Mouse (Mus musculus): Measurements from ENCODE around the gene Boc.

Gene Boc

GRCm38 (mm10) chr16:44558471-44559329, at the start of gene Boc:
Boc (minus strand) TSS chr16:44558897.
- DNase-seq (ENCODE audit: low read depth, low spot score), result no peak

DNA sequence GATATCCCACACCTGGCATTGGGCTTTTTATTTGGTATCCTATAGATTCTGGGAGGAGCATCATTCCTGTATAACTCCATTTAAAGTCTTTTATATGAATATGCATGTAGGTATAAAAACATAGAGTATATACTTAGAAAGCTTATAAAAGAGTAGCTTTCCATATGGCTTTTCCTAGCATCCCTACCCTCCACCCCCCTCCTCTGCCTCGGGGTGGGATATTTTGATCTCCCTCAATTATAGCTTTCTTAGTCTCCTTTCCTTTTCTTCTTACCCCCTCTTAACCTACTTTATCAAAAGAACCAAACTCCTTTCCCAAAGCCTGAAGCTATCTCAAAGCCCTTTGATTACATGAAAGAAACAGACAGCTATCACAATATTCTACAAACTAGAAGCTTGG, 47.9 kb upstream of the Boc start:
- no peak for DNase-seq (ENCODE audit: low read depth, low spot score)

DNA sequence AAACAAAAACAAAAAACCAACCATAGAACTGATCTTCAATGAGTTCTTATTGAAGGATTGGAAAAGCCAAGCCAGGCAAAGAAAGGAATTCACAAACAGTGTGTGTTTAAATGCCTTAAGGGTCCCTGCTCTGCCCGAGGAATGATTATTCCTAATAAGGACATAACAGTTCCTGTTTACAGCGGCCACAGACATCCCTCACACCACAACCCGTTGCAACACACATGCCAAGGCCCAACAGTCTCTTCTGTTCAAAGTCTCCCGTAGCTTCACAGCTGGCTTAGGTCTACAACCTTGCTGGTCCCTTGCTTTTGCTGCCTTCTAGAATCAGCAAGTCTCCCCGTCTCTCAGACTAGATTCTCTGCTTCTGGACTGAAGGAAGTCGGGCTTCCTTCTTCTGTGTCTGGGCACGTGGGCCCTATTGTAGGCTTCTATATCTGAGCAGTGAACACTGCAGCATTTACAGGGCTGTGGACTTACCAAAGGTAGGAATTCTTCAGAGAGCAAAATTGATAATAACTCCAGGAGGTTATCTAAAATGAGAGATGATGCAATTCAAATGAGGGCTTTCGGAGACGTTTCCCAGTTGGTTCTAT, 45.4 kb upstream of the Boc start:
- DNase-seq (ENCODE audit: low read depth, low spot score), result no peak

DNA sequence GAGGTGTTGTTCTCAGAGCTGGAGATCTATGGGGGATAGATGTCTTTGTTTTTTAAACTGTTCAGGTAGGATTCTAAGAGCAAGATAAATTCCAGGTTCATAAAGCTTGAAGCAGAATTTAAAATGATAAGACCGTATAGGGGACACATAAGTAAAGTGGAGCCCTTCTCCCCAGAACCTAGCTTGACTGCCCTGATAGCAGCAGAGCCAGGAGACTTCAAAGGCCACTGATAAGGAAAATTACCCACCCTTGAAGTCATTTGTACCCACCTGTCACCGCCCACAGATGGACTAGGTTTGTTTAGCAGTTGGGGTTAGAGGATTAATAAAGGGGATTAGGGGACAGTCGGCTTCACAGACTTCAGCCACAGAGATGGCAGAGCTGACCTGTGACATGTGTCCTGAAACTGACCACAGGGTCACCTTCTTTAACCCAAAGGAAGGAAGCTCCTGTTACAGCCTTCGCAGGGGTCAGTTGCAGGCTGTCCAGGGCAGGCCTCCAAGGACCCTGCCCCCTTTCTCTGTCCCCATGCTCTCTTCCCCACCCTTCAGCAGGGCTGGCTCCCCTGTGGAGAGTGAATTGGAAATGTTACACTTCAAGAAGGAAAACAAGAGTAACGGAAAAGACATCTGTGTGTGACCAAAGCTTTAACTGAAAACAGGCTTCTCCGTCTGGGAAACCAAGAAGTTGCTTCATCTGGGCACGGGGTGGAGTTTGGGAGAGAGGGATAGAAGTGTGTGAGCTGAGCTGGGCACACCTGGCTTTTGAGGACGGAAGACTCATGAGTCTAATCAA, 43.5 kb upstream of the Boc start:
- DNase-seq (ENCODE audit: low read depth, low spot score), result no peak

DNA sequence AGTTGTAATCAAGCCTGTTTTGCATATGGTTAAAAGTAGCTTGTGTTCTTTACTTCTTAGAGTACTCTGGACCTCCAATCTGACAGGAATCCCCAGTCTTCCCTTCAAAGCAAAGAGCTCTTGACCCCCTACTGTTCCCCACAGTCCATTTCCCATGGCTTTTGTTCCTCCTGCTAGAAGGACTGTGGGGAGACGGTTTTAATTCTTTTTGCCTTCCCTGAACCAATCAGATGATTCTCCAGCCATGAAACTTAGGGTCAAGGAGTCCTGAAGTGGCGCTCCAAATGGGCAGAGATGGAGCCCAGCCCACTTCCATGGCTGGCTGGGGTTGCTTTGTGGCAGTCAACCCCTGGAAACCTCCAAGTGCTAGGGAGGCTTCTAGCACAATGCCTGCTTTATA, 42.5 kb upstream of the Boc start:
- no peak for DNase-seq (ENCODE audit: low read depth, low spot score)

DNA sequence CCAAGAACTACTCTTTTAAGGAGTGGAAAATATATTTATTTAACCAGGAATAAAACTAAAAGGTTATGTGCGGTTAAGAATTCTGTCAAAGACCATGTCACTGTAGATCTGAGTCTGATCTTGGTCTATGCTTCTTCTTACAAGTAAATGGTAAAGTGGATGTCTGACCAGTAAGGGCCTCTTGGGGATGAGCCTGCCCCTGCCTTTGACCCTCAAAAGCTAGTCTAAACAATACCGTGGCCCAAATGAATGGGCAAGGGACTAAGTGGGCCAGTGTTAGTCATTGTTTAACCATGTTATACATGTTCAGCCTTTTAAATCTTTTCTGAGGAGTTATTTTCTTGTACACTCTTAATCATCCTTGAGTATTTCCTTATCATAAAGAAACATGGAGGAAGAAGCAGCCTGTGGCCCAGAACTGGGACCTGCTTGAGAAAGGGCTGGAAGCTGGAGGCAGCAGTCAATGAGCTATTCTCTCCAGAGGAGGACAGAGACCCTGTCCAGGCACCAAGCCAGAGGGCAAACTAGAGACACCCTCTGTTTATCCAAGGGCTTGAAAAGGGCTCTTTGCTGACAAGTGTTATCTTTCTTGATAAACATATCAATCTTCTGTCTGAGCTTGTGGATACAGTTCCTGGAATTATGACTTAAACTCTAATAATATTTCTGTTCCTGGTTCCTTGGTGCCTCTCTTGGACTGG, 38.6 kb upstream of the Boc start:
- no peak for DNase-seq (ENCODE audit: low read depth, low spot score)

DNA sequence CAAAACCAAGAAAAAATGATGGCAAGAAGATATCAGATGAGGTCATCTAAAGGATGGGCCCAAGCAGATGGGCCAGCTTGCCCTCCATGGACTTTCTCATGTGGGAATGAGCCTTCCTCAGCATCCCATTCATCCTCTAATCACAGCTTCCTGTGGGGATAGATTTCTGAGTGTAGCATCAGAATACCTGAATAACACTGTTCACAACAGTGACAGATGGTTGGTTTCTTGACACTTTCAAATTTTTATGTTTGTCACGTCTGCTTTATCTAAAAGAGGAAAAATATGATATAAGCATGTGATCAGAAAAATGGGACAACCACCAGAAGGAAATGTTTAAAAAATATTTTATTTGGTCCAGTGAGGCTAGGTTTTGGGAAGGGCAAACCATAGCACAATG, 30.8 kb upstream of the Boc start:
- no peak for DNase-seq (ENCODE audit: low read depth, low spot score)

DNA sequence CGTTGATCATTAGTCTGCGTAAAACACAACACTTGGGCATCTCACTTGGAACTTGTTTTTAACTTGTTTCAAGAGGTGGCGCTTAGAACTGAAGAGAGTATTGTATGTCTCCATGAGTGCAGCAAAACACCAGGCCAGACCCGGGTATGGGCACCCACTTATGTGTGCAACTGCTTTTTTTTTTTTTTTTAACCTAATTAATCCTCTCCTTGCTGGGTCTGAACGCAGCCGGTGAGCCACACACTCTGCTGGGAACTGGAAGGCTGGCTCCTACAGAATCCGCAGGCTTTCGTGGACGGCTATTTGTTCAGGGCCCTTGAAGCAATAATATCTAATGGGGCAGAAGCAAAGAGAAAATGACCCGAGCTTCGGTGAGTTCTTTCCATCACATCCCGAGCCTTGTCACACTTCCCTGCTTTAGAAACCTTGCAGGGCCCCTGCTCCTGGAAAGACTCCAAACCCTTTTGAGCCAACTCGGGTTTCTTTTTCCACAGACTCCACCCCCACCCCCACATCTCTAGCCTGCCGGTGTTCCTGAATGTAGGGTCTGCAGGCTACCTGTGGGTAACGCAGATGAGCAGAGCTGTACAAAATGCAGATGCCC, 20.8 kb upstream of the Boc start:
- DNase-seq (ENCODE audit: low read depth, low spot score), result no peak

DNA sequence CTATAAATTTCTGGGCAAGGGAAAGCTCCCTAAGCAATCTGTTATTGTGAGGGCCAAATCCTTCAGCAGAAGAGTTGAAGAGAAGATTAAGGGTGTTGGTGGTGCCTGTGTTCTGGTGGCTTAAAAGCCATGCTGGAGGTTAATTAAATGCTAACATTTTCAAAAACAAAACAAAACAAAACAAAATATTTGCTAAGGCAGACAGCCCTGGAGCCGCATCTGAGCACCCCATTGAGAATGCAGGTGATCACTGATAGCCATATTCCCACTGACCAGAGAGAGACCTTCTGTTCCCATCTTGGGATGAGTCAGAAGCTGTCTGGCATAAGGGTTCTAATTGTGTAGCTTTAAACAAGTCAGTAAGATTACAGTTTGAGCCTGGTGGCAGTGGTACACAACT, 19.9 kb upstream of the Boc start:
- DNase-seq (ENCODE audit: low read depth, low spot score), result no peak

DNA sequence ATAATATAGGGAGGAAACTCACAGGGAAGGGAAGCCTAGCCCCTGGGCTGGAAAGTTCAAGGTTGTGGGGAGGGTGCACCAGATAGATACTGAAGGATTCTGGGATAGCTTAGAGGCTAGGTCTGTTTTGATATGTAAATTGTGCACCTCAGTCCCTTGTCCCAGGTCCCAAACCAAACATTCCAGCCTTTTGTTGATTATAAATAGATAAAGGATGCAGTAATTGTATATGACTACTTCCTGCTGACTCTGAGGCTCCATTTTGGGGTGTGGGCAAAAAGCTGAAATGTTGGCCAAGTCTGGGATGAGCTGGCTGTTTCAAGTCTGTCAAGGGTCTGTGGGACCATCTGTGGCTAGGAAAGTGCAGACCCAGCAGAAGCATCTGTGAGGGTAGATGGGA, 9.4 kb upstream of the Boc start:
- no peak for DNase-seq (ENCODE audit: low read depth, low spot score)

- DNase-seq (ENCODE audit: low read depth, low spot score), result no peak
Observed at GRCm38 (mm10) chr16:44565328-44566210, 6.9 kb upstream of the Boc start.

GRCm38 (mm10) chr16:44564359-44564758, 5.7 kb upstream of the Boc start:
- no peak for DNase-seq (ENCODE audit: low read depth, low spot score)

- no peak for DNase-seq (ENCODE audit: low read depth, low spot score)
Observed at GRCm38 (mm10) chr16:44562061-44562460, 3.4 kb upstream of the Boc start.

GRCm38 (mm10) chr16:44560214-44560613, 1.5 kb upstream of the Boc start:
- DNase-seq (ENCODE audit: low read depth, low spot score), result no peak

DNA sequence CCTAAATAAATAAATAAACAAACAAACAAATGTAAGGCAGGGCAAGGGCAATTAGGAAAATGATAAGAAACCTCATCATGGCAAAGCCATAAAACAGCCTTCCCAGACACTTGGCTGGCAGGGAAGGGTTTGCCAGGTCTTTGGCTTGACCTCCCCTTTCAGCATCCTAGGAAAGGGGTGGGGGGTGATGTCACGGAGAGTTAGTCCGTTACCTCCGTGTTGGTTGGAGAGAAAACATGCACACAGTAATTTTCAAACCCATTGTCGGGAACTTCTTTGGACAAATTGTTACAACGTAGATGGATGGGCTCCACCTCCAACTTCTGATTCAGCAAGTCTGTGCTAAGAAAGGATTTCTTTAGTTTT, 616 bp upstream of the Boc start:
- no peak for DNase-seq (ENCODE audit: low read depth, low spot score)

GRCm38 (mm10) chr16:44557661-44558470, 831 bp downstream of the Boc start:
- no peak for DNase-seq (ENCODE audit: low read depth, low spot score)

DNA sequence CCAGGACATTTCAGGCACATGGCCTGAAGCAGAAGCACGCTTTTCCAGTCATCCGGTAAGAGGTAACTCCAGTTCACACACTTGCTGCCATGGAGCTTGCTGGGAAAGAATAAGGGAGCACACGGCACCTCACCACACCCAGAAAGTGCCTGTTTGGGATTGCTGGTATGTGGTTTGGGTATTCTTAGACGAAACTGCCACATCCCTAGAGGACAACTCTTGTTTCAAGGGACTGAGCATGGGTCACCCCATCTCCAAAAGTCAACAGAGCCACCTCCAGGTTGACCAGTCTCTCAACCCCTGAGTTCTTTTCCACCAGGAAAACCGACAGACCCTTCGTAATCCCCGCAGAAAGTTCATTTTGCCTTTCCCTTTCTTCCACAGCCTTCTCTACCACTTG, 1.6 kb downstream of the Boc start:
- DNase-seq (ENCODE audit: low read depth, low spot score), result no peak

- no peak for DNase-seq (ENCODE audit: low read depth, low spot score)
Observed at GRCm38 (mm10) chr16:44555791-44556709, 2.6 kb downstream of the Boc start.

DNA sequence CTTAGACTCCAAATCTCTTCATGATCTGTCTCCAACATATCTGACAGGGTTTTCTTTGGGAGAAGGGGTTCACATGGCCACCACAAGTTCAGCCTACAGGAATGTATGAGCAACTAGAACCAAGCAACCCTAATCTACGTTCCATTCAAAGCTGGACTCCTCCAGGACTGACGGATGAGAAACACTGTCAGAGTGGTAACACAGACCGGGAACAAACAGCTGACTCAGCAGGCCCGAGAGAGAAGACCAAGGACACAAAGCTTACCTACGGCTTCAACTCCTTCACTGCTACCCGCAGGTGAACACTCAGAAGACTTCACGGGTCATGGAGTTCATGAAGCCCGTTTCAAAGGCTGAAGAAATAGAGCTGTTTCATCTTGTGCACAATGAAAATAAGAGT, 4.8 kb downstream of the Boc start:
- no peak for DNase-seq (ENCODE audit: low read depth, low spot score)
